Mouse (Mus musculus) inflammation-experienced regulatory T-cells, adult 6 months (primary cell): ENCODE measurements at regions not wholly inside any gene's neighbourhood (a gene's known extent, or its start where the extent isn't known, plus 50 kb on each side); places are given as distances from the start of the nearest gene placed in this dataset.

Experiments
- ATAC-seq: one replicate; pipeline ENCODE4 v1.8.0; 2017

GRCm38 (mm10) chr8:53749263-53749662 lies 110.4 kb upstream of the Neil3 start:
- no peak for ATAC-seq

- ATAC-seq, result no peak
These were observed 130.3 kb upstream of the Neil3 start for GRCm38 (mm10) chr8:53769211-53769610.

GRCm38 (mm10) chr8:53775511-53775910 lies 136.6 kb upstream of the Neil3 start:
- ATAC-seq, result no peak

- no peak for ATAC-seq
These were observed 142.0 kb upstream of the Neil3 start for GRCm38 (mm10) chr8:53780886-53781285.

- no peak for ATAC-seq
These were observed 143.0 kb upstream of the Neil3 start for GRCm38 (mm10) chr8:53781885-53782284.

- ATAC-seq, result no peak
These were observed 149.3 kb upstream of the Neil3 start for GRCm38 (mm10) chr8:53788202-53788601.

- no peak for ATAC-seq
These were observed 182.3 kb upstream of the Neil3 start for GRCm38 (mm10) chr8:53821148-53821547.

GRCm38 (mm10) chr8:53827395-53827794 lies 188.5 kb upstream of the Neil3 start:
- ATAC-seq, result no peak

- ATAC-seq, result no peak
These were observed 209.0 kb upstream of the Neil3 start for GRCm38 (mm10) chr8:53847821-53848220.

GRCm38 (mm10) chr8:53868567-53868966 lies 208.8 kb upstream of the Vegfc start:
- ATAC-seq, result no peak

- ATAC-seq, result peak; percentile 52
These were observed 207.3 kb upstream of the Vegfc start for GRCm38 (mm10) chr8:53869997-53870596.

GRCm38 (mm10) chr8:53872033-53872619 lies 205.3 kb upstream of the Vegfc start:
- peak; percentile 58 for ATAC-seq

GRCm38 (mm10) chr8:53878846-53879245 lies 198.6 kb upstream of the Vegfc start:
- ATAC-seq, result no peak

GRCm38 (mm10) chr8:53881551-53881950 lies 195.9 kb upstream of the Vegfc start:
- no peak for ATAC-seq

- no peak for ATAC-seq
These were observed 185.1 kb upstream of the Vegfc start for GRCm38 (mm10) chr8:53892205-53892710.

GRCm38 (mm10) chr8:53892770-53893169 lies 184.6 kb upstream of the Vegfc start:
- ATAC-seq, result no peak

- no peak for ATAC-seq
These were observed 155.1 kb upstream of the Vegfc start for GRCm38 (mm10) chr8:53922343-53922742.

- ATAC-seq, result no peak
These were observed 146.7 kb upstream of the Vegfc start for GRCm38 (mm10) chr8:53930685-53931084.

- ATAC-seq, result no peak
These were observed 139.0 kb upstream of the Vegfc start for GRCm38 (mm10) chr8:53938392-53938791.

- no peak for ATAC-seq
These were observed 137.9 kb upstream of the Vegfc start for GRCm38 (mm10) chr8:53939519-53939918.

GRCm38 (mm10) chr8:53941144-53941543 lies 136.3 kb upstream of the Vegfc start:
- no peak for ATAC-seq

GRCm38 (mm10) chr8:53945561-53945960 lies 131.8 kb upstream of the Vegfc start:
- no peak for ATAC-seq

GRCm38 (mm10) chr8:53947384-53947783 lies 130.0 kb upstream of the Vegfc start:
- no peak for ATAC-seq

GRCm38 (mm10) chr8:53954476-53955158 lies 122.8 kb upstream of the Vegfc start:
- no peak for ATAC-seq
